Mouse (Mus musculus) c-Kit-positive CD71-positive TER-119-positive erythroid progenitor cells, embryonic 14.5 days (primary cell): ENCODE results near the gene Clic4.
A peak's percentile ranks its signal among the peaks of the same experiment; 100 is the strongest.
"Not testable (repeated sequence)": the region's sequence is repeated elsewhere in the genome, so short reads cannot be mapped to it uniquely, and the experiment has no call there.

Experiments
- DNase-seq: peaks from one replicate; pipeline ENCODE4 v3.0.0-alpha.2; 2013; ENCODE audit warnings: low spot score

Gene Clic4

DNA sequence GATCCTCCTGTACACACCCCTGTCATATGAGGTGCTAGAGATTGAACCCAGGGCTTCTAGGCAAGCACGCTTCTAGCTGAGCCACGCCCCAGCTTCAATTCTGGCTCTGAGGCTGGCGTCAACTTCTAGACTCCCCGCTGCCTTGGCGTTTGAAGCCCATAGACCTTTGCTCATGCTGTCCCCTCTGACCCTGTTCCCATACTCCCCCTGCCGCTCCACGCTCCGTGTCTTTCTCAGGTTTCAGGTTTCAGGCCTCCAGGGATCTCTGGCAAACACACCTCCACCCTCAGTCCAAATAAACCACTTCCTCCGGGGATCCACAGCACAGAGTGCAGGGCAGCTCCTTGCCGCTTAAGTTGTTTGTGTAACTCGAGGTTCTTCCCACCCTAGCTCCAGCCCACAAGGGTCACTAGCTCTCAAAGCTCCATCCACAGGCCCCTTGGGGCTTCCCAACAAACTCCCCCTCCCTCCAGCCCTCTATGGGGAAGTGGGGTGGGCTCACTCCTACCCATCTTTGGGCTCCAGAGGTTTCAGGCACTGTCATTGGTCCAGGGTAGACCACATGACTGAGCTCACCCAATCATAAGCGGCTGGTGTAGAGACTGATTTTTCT is 20.0 kb upstream of the Clic4 start:
- DNase-seq: no peak

GRCm38 (mm10) chr4:135291841-135292240 is 19.2 kb upstream of the Clic4 start:
- no peak for DNase-seq

DNA sequence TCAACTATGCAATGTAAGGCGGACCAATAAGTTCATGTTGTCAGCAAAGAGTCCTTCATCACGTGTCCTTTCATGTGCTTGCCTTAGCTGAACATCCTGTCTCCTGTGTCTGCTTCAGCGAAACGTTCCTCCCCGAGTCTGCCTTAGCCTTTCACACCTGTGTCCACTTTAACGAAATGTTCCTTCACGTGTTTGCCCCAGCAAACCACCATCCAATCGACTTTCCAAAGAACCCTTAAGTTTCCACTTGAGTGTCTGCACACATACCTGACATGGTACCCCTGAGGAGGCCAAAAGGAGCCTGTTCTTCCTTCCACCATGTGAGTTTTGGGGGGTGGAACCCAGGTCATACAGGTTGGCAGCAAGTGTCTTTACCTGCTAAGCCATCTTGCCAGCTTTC is 18.6 kb upstream of the Clic4 start:
- DNase-seq: no peak

DNA sequence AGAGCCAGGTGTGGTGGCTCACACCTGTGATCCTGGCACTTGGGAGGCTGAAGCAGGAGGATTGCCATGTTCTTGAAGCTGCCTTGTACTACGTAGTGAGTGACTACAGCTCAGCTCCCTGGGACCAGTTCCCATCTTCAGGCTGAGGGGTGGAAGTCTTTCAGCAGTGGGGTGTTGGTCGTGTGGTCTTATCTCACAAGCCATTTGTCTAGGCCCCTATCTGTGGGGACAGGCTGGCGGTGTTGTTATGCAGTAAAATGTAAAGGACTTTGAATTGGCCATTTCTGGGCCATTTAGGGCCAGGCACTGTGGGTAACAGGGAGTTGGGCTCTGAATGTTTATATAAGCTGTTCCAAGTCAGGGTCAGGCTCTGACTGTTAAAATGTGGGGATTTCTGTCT is 15.4 kb upstream of the Clic4 start:
- peak; percentile 83 for DNase-seq

DNA sequence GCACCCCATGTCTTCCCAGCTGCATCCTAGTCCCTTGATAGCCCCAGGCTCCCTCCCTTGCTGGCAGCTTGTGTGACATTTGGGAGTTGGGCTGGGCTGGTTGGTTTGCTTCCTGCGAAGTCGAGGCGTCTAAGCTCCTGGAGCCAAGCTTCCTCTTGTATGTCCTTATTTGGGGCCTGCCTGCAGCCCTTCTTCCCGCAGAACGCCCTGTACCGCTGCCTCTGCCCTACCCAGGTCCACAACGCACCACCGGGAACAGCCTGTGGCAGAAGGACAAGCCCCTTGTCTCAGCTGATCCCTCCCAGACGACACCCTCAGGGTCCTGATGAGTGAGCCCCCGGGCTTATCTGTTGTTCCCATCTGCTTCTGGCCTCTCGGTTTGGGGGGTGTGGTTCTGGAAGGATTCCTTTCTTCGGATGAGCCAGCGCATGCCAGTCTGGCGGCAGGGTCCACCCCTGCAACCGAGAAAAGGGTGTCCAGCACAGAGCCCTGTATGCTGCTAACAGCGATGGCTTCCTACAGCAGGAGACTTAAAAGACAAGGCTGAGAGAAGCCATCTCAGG is 14.3 kb upstream of the Clic4 start:
- peak; percentile 72 for DNase-seq

DNA sequence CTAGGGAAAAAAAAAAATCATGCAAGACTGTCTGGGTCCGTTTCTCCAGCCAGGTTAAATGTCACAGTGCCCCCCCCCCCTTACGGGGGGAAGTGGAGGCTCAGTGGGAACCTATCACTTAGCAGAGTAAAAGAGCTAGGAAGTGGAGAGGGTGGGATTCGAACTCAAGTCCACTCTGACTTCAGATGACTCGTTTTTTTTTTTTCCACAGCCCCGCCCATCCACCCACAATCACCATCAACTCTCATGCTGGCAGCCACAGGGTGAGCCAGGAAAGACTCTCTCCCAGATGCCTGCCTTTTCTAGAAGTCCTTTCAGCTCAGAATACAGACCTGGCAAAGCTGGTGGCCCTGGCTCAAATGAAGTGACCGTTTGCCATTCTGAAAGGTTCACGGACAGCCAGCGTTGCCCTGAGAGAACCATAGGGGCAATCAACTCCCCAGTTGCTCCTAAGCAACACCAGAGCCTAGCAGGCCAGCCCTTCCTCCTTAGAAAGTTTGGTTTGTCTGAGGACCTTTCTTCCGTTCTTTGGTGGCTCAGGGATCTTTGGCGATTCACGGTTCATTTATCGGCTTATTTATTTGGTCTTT is 13.5 kb upstream of the Clic4 start:
- peak; percentile 47 for DNase-seq

DNA sequence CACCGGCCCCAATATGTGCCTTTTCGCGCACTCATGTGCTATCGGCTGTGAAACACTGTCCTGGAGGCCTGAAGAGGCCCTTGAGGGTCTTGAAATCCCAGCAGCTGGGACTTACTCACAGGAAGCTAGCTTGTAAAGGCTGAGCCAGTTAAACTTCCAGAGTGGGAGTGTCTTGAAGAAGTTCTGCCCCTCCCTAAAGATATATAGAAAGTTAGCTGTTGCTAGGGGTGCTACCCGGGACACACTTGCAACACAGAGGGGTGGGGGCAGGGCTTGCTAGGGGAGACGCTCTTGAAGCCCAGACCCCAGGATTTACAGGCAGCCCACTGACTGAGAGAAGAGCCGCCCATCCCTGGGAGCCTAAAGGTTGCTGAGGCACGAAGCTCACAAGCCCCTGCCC is 12.8 kb upstream of the Clic4 start:
- DNase-seq: no peak

DNA sequence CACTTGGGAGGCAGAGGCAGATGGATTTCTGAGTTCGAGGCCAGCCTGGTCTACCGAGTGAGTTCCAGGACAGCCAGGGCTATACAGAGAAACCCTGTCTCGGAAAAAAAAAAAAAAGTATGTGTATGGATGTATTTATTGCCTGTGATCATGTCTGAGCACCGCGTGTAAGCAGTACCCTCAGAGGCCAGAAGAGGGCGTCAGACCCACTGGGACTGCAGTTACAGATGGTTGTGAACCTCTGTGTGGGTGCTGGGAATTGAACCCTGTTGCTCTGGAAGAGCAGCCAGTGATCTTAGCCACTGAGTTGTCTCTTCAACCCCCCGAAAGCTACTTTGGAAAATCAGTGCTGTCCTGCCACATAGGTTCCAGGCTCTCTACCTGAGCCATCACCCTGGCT is 11.3 kb upstream of the Clic4 start:
- no peak for DNase-seq

DNA sequence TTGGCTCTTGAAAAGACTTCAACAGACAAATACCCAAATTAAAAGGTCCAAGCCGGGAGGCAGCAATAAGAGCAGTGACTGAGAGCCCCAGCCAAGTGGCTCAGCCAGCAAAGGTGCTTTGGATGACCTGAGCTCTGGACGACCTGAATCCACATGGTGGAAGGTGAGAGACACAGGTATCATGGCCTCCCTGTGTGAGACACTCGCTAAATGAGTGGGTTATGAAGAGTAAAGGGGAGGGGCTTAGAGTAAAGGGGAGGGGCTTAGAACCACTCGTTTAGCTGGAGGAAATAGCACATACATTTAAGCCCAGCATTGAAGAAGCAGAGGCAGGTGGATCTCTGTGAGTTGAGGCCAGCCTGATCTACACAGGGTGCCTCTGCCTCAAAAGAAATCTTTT is 10.8 kb upstream of the Clic4 start:
- no peak for DNase-seq

DNA sequence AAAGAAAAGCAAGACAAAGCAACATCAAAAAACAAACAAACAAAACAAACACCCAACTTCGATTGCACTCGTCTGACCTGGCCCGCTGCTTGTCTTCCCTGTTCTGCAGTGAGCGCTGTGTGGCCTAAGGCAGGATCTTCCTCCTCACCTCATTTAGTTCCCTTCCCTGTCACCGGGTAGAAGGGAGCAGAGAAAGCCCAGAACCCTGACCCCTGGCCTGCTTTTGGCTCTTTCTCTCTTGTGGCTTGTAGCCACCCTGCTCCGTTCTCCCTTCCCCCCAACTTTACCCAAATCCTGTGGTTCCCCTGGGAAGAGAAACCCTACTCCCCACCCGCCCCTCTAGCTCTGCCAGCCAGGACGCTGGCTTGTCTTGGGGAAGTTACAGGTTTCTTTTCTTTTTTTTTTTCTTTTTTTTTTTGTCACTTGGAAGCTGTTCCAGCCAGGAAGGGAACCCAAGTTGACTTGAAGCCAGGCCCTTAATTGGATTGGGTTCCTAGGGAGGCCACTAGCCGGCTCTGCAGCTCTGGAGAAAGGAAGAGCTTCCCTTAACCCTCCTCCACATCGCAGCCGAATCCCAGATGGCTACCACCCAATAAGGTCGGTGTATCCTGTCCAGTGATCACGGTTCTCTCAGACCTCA is 10.2 kb upstream of the Clic4 start:
- no peak for DNase-seq

GRCm38 (mm10) chr4:135280016-135280415 is 7.4 kb upstream of the Clic4 start:
- not testable (repeated sequence) for DNase-seq

GRCm38 (mm10) chr4:135276681-135277379 is 4.2 kb upstream of the Clic4 start:
- no peak for DNase-seq

DNA sequence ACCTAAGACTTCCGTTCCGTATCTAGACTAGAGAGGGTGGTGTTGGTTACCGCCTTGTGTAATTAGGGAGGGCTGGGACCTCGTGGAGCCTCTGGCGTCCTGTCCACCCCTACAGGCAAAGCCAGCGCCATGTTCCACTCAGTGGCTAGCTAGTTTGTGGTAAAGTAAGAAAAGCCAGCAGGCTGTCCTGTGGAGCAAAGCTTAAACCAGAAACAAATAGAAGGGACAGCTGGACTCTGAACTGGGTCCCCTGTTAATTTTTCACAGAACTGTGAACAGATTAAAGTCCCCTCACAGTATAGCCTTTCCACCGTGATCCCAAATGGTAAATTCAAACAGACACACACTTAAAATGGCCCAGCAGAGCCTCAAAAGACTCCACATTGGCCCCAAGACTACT is 2.1 kb upstream of the Clic4 start:
- no peak for DNase-seq

- DNase-seq: no peak
Observed at GRCm38 (mm10) chr4:135273307-135273682, 681 bp upstream of the Clic4 start.

DNA sequence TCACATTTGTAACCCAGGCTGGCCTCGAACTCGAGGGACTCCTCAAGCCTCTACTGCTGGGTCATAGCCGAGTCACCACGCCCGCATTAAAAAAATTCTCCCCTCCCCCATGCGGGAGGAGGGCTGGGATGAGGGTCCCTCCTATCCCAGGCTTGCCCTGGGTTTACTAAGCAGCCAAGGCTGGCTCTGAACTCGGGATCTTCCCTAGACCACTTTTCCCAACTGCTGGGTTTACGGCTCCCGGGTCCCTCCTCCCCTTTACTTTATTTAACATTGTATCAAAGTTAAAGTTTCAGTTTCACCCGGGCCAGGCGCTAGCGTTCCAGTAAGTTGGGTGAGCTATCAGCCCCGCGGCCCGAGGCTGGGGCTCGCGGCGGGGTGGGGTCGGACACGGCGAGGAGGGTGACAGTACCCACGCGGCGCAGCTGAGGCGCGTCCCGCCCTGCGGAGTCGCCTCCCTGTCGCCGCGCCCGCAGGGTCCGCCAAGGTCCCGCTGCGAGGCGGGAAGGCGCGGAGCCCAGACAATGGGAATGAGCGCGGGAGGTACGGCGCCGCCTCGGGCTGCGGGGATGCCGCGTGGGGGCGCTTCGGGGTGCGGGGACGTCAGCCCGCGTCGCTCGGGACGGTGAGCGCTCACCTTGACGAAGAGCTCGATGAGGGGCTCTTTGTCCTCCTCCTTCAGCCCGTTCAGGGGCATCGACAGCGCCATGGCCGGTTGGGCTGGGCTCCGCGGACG is 565 bp downstream of the Clic4 start:
- DNase-seq: peak; percentile 62

- peak; percentile 56 for DNase-seq
Observed at GRCm38 (mm10) chr4:135271419-135271828, 1.2 kb downstream of the Clic4 start.

- no peak for DNase-seq
Observed at GRCm38 (mm10) chr4:135270476-135270875, 2.1 kb downstream of the Clic4 start.

DNA sequence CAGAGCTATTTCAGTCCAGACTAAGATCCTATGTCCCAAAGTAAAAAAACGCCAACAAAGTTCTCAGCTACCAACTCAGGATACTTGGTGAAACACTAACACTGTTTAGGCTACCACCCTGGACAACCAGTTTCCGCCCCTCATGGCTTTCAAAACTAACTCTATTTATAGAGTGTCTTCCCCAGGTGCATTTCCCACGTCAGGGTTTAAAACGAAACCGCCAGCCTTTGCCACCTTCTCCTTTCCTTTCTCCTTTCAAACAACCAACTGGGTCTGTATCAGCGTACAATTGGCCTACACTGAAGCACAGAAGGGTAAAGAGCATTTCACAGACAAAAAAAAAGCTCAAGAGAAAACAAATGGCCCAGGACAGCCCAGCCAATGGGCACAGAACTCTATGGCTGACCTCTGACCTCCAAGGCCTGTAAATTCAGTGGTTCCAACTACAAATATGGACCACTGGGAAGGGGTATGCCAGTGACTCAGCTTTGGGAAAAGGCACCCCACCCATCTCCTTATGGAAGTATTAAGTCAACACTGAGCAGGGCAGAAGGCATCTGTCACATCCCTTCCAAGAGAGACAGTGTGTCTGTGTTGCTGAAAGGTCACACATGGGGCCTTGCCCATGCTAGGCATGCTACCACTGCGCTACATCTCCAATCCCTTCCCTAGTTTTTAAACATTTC is 2.8 kb downstream of the Clic4 start:
- DNase-seq: no peak

DNA sequence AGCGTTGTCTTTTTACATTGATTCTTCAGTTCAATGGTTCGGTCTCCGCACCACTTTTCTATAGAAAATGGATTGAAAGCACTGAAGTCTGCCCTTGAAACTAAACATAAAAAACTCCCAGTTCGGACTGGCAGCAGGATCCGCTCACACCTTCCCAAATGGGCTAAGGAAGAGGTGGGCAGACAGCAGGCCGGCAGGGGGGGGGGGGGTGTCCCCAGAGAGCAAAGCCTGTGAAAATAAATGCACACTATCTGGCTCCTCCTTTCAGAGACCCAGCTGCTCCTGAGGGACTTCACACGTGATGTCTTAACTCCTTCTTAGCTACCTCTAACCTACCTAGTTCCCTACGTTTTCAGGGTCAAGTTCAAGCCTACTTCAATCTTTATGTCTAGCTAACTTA is 5.1 kb downstream of the Clic4 start:
- DNase-seq: no peak

- DNase-seq: no peak
Observed at GRCm38 (mm10) chr4:135266987-135267386, 5.6 kb downstream of the Clic4 start.

DNA sequence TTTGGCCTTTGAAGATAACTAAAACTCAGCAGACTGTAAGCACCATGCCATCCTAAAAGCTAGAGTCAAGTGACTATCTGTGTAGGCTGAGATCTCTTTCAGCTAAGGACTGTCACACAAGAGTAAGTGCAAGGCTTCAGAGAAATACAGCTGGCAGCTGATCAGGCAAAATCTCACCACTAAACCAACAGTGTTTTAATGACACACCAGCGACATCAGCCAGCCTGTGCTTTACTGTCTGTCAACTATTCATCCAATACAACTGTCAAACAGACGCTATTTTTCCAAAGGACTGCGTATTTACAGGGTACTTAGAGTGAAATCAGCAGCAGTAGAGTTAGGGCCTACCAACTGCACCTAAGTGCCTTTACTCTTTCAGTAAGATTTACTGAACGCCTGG is 12.2 kb downstream of the Clic4 start:
- no peak for DNase-seq

DNA sequence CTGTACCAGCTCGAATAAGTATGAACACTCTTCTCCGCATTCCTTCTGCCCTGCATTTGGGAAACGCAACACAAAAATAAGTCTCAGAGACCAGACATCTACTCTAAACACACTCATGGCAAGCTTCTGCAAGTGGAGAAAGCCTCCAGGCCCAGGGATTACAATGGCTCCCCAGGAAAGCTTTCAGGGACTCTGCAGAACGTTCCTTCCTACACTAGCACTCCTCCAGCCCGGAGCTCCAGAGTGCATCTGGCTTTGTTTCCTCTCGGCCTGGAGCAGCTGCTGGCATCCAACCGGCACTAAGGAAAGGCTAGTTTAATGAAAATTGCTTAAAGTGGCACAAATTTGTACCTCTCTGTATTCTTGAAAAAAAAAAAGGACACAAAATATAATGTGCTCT is 14.1 kb downstream of the Clic4 start:
- DNase-seq: no peak
